Mouse (Mus musculus) forebrain, postnatal 0 days (tissue): ENCODE data around the gene 2010111I01Rik. TPM values are rescaled to one million over a fixed set of nuclear protein-coding genes. Genes with fewer than 3 reads are reported as not detected.

Source experiments
- ATAC-seq: fragments of 200-750 bp; cut with Nextera tagmentation; 2 replicates; pipeline ENCODE4 v1.8.0; 2017; ENCODE audit warnings: mild to moderate bottlenecking, moderate library complexity
- DNase-seq: peaks from one replicate; pipeline ENCODE4 v3.0.0-alpha.2; 2015
- H3K27ac ChIP-seq: fragments of 300-500 bp; sonication (generic); 2 replicates; pipeline ENCODE4 v1.5.1; 2014; ENCODE audit warnings: low read depth, mild to moderate bottlenecking, antibody characterized with exemption, low read length, moderate library complexity, mixed read lengths
- H3K27me3 ChIP-seq: fragments of 300-500 bp; sonication (generic); 2 replicates; pipeline ENCODE4 v1.6.1; 2014; ENCODE audit warnings: mild to moderate bottlenecking, low read length, mixed read lengths; ENCODE audit not compliant: insufficient read depth
- H3K36me3 ChIP-seq: fragments of 300-500 bp; sonication (generic); 2 replicates; pipeline ENCODE4 v1.6.1; 2014; ENCODE audit warnings: mild to moderate bottlenecking, moderate library complexity; ENCODE audit not compliant: insufficient read depth
- H3K4me1 ChIP-seq: fragments of 300-500 bp; sonication (generic); 2 replicates; pipeline ENCODE4 v1.6.1; 2014; ENCODE audit warnings: antibody characterized with exemption; ENCODE audit not compliant: insufficient read depth
- H3K4me2 ChIP-seq: fragments of 300-500 bp; sonication (generic); 2 replicates; pipeline ENCODE4 v1.6.1; 2014; ENCODE audit warnings: low read depth, mild to moderate bottlenecking, moderate library complexity
- H3K4me3 ChIP-seq: fragments of 300-500 bp; sonication (generic); 2 replicates; pipeline ENCODE4 v1.5.1; 2014; ENCODE audit warnings: low read depth, low read length, mixed read lengths
- H3K9ac ChIP-seq: fragments of 300-500 bp; sonication (generic); 2 replicates; pipeline ENCODE4 v1.6.1; 2014; ENCODE audit warnings: mild to moderate bottlenecking
- H3K9me3 ChIP-seq: fragments of 300-500 bp; sonication (generic); 2 replicates; pipeline ENCODE4 v1.6.1; 2016; ENCODE audit warnings: low read length
- CTCF ChIP-seq: sonication (generic); IDR thresholded peaks from 2 replicates; pipeline ENCODE4 v1.5.1; 2016; ENCODE audit warnings: antibody characterized with exemption, control low read depth, low read depth
- WGBS: fragments of 180-500 bp; shearing (Covaris S2); extraction: QIAGEN DNeasy Blood & Tissue Kit; methylation state at CpG from one replicate; pipeline ENCODE4 v1.1.7; 2014; 5-methylcytosine and 5-hydroxymethylcytosine counted together
- polyA plus RNA-seq: library from polyadenylated mRNA; unstranded; fragments of >200 nt; fragmentation: Nextera tagmentation; extraction: Ambion mirVana; gene quantifications from 2 replicates; pipeline ENCODE4 v1.2.1, GENCODE M21; 2015
- total RNA-seq: library from RNA; depleted of rRNA; stranded (reverse); fragments of >200 nt; gene quantifications from 2 replicates; pipeline ENCODE4 v1.2.3, GENCODE M21; 2014

The 2010111I01Rik gene
- total and polyA plus RNA-seq, 2 experiments from 2014 or later = 20.3 to 47.8 TPM

DNA sequence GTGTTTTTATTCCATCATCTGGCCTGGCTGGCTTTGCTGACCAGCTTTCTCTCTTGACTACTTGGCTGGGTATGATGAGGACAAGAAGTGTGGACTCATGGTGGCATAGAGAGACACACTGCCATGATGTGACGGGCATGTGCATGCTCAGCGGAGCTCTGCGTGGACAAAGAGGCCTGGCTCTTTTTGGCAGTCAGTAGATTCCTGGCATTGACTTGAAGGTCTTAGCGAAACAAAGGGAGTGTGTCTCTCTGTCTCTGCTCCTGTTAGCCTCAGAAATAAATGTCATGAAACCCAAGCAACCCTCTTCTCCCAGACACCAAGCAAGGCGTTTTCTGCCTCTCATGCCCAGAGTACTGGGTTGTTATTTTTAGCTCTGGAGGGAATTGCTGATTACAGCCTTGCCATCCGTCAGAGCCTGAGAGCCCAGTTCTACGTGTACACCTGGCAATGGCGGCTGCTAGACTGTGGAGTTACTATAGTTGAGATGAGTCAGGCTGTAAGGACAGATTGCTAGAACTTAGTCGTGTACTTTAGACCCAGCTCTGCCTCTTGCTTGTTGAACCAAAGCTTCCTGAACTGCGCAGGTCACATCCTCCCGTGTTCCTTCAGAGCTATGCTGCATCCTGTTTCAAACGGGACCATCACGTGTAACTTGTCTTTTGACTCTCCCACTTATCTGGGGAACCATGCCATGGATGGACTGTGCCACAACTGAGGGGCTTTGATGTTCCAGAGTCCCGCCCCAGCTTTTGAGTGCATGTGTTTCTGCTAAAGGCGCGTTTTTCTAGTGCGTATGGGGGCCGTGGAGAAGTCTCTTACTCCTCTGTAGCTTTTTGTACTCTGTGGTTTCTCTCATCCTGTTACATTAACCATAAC lies 296.3 kb downstream of the 2010111I01Rik start:
- Histone ChIP-seq H3K36me3 (no peaks in the 10 kb centered on the region), H3K4me3 (no peak overlapping the region), H3K4me1 (peaks cover 13% of the 10 kb centered on the region), H3K9ac (no peak overlapping the region), H3K9me3 (no peaks in the 10 kb centered on the region), H3K27me3 (no peaks in the 10 kb centered on the region), H3K4me2 (no peak overlapping the region), H3K27ac (0 out of 2 replicates have a peak overlapping the region, but pooled peaks have one; percentile 3)
- DNase-seq = peak; percentile 54
- TF ChIP-seq CTCF = no peak
- WGBS = 52% methylated on average over 18 of the region's 18 CpGs
- ATAC-seq = peak; percentile 76

DNA sequence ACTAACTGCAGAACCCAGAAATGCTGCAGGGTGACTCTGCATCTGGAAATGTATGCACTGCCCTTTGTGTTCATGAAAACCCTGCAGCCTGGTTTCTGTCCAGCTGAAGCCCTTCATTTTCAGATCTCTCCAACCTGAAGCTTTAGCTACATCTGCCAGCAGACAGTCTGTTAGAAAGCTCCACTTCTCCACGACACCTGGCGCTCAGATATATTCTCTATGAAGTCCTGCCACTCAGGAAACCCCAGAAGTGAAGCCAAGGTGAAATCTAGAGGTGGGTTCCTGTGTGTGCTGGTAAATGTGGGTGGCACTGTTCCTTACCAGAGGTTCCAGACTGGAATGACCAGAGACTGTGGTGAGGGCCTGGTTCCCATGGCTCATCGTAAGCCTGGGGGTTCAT lies 297.0 kb downstream of the 2010111I01Rik start:
- H3K4me1 ChIP-seq = peaks cover 13% of the 10 kb centered on the region
- no peak overlapping the region for H3K4me3 ChIP-seq
- ATAC-seq (no peak), DNase-seq (no peak)
- no peak overlapping the region for H3K27ac ChIP-seq
- no peaks in the 10 kb centered on the region for H3K9me3 ChIP-seq
- H3K36me3 ChIP-seq = no peaks in the 10 kb centered on the region
- H3K27me3 ChIP-seq = no peaks in the 10 kb centered on the region
- no peak for TF ChIP-seq CTCF
- 95% methylated on average over 3 of the region's 3 CpGs for WGBS
- H3K4me2 ChIP-seq = no peak overlapping the region
- H3K9ac ChIP-seq = no peak overlapping the region

DNA sequence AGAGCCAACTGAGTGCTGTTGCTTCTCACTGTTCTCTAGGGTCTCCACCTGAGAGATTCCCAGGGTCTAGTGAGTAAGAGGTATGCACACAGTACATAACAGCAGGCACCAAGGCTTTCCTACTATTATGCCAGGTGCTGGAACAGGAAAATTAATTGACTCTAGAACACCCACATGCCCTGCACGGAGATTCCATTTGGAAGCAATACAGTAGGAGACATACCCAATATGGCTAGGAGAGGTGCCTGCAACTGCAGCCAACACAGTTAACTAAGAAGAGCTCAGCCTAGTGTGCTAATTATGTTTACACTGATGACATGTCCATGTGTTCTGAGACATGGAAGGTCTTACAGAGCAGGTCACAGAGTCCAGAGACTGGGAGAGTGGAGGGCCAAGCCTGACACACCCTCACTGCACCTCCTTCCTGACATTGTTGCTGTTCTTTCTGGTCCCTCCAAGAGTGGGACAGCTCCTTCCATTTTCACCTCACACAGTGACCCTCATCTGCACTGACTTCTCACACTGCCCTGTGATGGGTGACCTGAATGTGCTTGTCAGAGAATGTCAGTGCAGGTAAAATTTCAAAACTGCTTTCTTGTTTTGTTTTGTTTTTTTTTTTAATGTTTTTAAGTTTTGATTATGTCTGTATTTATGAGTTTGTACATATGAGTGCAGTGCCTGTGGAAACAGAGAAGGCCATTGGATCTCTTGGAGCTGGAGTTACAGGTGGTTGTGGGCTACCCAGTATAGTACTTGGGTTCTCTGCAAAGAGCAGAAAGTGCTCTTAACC lies 297.7 kb downstream of the 2010111I01Rik start:
- ATAC-seq (no peak), DNase-seq (no peak)
- Histone ChIP-seq H3K4me1 (peaks cover 13% of the 10 kb centered on the region), H3K4me3 (no peak overlapping the region), H3K36me3 (no peaks in the 10 kb centered on the region), H3K4me2 (no peak overlapping the region), H3K27ac (no peak overlapping the region), H3K9me3 (no peaks in the 10 kb centered on the region), H3K27me3 (no peaks in the 10 kb centered on the region), H3K9ac (no peak overlapping the region)
- WGBS = 72% methylated on average over 1 of the region's 1 CpGs
- TF ChIP-seq CTCF = no peak

DNA sequence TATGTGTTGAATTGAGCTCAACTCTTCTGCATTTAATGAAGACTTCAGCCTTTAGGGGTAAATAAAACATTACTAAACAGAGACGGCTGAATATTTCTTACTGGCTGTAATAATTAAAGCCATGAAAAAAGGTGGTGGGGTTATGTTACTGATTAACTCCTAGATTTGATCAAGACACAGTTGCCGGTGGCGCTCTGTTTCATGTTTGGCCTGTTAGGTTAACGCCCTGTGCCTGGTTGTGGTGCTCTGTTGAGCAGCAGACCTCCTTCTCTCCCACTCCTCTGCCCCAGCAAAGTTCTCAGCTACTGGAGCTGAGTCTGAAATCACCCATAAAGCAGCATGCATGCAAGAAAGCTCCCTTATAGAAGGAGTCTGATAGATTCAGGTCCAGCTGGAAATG lies 303.7 kb downstream of the 2010111I01Rik start:
- TF ChIP-seq CTCF = no peak

DNA sequence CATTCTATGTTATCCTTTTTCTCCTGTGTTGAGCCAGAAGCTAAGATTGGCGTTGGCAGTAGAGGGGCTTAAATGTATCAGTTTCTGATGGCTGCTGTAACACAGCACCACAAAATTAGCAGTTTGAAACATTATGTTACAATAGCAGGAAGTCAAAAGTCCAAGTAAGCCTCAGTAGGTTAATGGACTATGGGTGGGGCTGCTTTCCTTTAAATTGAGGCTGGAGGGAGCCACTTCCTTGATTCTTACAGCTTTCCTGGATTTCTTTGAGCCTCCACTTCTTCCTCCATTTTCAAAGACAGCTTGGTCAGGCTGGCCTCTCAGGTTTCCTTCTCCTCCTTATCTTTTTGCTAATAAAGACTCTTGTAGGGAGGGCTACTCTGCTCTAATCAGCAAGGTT lies 304.1 kb downstream of the 2010111I01Rik start:
- DNase-seq (no peak), ATAC-seq (no peak)
- TF ChIP-seq CTCF = no peak
- Histone ChIP-seq H3K9me3 (no peaks in the 10 kb centered on the region), H3K4me3 (no peak overlapping the region), H3K4me1 (0 out of 2 replicates have a peak, but pooled peaks cover 4% of the 10 kb centered on the region), H3K27me3 (no peaks in the 10 kb centered on the region), H3K4me2 (no peak overlapping the region), H3K27ac (no peak overlapping the region), H3K36me3 (no peaks in the 10 kb centered on the region), H3K9ac (no peak overlapping the region)
- WGBS = 100% methylated on average over 1 of the region's 1 CpGs

More for the DNA sequence above, 303.7 kb downstream of the 2010111I01Rik start:
- no peak overlapping the region for H3K4me2 ChIP-seq
- H3K4me1 ChIP-seq = 0 out of 2 replicates have a peak, but pooled peaks cover 4% of the 10 kb centered on the region
- H3K4me3 ChIP-seq = no peak overlapping the region
- no peak overlapping the region for H3K9ac ChIP-seq
- no peaks in the 10 kb centered on the region for H3K9me3 ChIP-seq
- no peaks in the 10 kb centered on the region for H3K36me3 ChIP-seq
- WGBS = 93% methylated on average over 4 of the region's 4 CpGs
- no peak overlapping the region for H3K27ac ChIP-seq
- no peaks in the 10 kb centered on the region for H3K27me3 ChIP-seq
- no peak for ATAC-seq
- DNase-seq = no peak

DNA sequence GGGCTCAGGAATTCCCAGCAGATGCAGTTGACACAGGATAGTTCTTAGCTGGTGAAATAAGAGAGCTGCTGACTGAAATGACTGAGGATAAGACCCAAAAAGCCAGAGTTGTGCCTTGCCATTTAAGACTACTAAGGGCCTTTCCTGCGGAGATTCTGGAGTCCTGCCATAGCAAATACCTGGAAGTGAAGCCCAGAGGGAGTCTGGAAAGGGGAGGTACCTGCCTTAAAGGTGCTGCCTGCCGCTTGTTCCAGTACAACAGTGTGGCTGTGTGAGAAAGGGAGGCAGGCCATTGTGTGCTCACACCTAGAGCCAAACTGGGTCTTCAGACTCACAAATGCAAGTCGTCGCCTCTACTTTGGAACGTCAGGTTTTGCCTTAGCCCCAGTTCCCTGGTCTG lies 305.5 kb downstream of the 2010111I01Rik start:
- TF ChIP-seq CTCF = no peak
- ATAC-seq = no peak
- Histone ChIP-seq H3K4me1 (0 out of 2 replicates have a peak, but pooled peaks cover 4% of the 10 kb centered on the region), H3K9ac (no peak overlapping the region), H3K4me3 (no peak overlapping the region), H3K9me3 (no peaks in the 10 kb centered on the region), H3K4me2 (no peak overlapping the region), H3K36me3 (no peaks in the 10 kb centered on the region), H3K27ac (no peak overlapping the region), H3K27me3 (no peaks in the 10 kb centered on the region)
- 54% methylated on average over 5 of the region's 5 CpGs for WGBS
- DNase-seq = no peak

DNA sequence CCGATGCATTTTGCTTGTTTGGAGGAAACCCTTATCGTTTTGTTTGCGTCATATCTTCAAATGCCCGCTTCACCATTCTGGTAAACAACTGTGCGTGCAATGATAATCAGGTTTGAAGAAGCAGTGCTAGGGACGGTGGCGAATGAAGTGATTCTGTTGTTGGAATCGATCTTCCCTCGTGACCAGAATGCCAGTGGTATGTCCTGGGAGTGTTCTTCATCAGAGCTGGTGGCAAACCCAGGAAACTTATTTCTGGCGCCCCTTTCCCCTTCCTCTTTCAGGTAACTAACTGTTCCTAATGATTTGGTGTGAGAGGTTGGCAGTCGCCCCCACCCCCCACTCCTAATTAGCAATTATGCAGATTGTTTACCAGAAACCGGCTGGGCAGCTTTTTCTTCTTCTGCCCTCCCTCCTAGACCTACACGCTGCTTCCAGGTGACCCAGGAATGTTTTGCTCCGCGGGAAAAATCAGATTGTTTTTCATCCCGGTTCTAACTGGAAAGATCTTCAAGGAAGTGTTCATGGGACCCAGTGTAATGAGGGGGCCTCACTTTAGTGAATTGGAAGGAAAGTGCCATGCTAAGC lies 307.4 kb downstream of the 2010111I01Rik start:
- Histone ChIP-seq H3K4me2 (peak overlapping the region; percentile 72), H3K27ac (no peak overlapping the region), H3K4me3 (peak overlapping the region; percentile 42), H3K36me3 (no peaks in the 10 kb centered on the region), H3K27me3 (no peaks in the 10 kb centered on the region), H3K4me1 (0 out of 2 replicates have a peak, but pooled peaks cover 4% of the 10 kb centered on the region), H3K9me3 (no peaks in the 10 kb centered on the region), H3K9ac (peak overlapping the region; percentile 42)
- ATAC-seq (no peak), DNase-seq (no peak)
- no peak for TF ChIP-seq CTCF
- WGBS = 11% methylated on average over 16 of the region's 16 CpGs
